Mouse (Mus musculus) left cerebral cortex, adult 8-10 months (tissue): ENCODE measurements around the gene Fmo2. TPM values are rescaled to one million over a fixed set of nuclear protein-coding genes. Genes with fewer than 3 reads are reported as not detected.

Experiments used
- DNase-seq, 2 experiments: peaks; one replicate each; pipeline ENCODE4 v3.0.0; 2022; ENCODE audit warnings: low spot score in 2 of 2
- total RNA-seq, 4 experiments: library from RNA; stranded (reverse); gene quantifications; 2 replicates each; pipeline ENCODE4 v1.2.4; 2022

The Fmo2 gene
- total RNA-seq, 4 experiments from 2014 or later = 4.1 to 10.4 (median 6.6) TPM

DNA sequence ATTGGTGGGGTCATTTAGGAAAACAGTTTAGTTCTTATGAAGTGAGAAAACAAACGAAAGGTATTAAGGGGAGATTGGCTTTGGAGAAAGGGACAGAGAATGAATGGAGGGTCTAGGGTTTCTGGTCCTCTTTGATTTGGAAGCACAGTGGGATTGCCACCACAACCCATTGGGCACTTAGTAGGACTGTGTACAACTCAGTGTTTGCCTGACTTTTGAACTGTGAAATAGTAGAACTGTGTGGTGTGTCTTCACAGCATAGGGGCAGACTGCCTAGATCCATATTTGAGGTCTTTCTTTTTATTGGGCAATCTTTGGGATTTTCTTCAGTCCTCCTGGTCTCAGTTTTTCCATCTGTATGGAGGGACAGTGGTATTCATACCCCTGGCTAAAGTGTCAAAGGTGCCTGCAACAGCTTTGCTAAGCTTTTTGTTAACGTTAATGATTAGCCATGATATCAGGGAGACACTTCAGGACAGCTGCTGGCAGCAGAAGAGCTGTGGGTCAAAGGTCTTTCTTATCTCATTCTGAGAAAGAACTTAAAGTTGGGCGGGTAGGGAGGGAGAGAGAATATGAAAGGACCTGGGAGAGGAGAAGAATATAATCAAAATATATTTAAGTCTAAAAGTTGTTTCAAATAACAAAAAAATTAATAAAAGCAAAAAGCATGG lies 44.6 kb downstream of the Fmo2 start:
- DNase-seq = no peak

DNA sequence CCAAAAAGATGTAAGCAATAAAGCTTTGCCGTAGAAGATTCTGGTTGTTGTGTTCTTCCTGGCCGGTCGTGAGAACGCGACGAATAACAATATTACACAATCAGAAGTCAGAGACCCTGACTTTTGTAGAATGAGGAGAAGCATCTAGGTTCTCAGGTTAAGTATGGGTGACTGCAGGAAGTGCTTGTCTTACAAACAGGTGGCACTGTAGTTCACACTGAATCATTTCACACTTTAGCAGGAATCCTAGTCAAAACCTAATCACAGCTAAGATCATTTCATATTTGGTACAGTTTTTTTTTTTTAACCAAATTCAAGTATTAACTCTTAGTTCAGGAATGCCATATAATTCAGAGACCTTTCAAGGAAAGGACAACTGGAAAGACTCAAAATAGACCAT lies 51.0 kb downstream of the Fmo2 start:
- no peak for DNase-seq

DNA sequence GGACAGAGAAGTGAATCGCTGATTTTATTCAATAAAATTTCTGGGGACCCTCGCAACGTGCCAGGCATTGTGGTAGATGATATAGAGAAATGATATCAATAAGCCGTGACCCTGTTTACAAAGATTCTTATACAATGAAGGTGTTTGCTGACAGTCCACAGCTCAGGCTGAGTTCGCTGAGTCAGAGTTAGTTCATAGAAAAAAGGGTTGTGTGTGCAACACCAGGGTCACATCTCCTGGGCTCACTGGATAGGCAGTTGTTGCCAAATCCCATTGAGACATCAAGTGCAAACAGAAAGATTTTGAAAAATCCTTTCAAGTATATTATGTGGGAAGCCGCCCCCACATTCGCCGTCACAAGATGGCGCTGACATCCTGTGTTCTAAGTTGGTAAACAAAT lies 58.3 kb downstream of the Fmo2 start:
- DNase-seq = no peak

DNA sequence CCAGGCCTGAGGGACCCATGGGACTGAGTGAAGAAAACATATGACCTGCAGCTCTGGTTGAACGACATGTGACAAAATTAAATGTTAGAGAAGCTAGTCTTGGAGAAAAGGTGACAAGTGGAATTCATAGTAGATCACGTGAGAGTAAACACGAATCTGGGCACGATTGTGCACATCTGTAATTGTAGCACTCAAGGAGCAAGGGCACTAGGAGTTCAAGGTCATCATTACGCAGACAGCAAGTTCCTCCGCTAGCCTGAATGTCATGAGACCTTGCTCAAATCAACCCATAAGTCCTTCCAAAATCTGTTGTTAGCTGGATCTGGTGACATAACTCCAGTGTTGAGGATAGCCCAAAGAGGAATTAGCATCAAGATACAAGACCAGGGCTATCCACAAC lies 59.5 kb downstream of the Fmo2 start:
- no peak for DNase-seq

DNA sequence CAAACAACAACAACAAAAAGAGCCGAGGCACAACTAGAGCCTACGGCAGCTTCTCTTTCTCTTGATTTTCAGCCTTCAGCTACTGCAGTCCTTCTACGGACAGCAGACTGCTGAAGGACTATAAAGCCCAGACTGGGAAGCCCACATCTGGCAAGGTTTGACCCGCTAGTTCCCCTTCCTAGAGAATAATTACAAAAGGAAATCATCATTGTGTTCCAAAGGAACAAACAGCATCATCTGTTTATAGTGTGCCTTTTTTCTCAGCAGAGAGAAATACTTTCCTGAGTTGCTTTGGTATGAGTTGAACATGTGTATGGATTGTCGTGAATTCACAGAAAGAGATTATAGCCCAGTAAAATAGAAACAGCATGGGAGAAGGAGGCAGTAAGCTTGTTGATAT lies 64.2 kb downstream of the Fmo2 start:
- DNase-seq = no peak

DNA sequence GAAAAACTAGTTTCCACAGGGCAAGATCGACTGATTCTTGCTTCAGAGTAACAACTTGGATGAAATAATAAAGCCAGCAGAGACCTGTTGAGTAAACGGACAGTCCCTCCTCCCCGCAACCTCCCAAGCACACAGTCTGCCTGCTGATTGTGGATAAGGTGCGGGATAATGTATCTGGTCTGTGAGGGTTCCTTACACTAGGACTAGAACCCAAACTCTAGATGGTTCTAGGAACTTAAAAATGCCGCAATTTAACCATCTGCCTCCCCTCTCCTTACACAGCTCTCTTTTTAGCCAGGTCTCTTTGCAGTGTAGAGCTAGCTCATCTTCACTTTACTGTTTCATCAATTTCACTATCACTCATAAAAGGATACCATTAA lies 66.0 kb downstream of the Fmo2 start:
- DNase-seq = no peak

DNA sequence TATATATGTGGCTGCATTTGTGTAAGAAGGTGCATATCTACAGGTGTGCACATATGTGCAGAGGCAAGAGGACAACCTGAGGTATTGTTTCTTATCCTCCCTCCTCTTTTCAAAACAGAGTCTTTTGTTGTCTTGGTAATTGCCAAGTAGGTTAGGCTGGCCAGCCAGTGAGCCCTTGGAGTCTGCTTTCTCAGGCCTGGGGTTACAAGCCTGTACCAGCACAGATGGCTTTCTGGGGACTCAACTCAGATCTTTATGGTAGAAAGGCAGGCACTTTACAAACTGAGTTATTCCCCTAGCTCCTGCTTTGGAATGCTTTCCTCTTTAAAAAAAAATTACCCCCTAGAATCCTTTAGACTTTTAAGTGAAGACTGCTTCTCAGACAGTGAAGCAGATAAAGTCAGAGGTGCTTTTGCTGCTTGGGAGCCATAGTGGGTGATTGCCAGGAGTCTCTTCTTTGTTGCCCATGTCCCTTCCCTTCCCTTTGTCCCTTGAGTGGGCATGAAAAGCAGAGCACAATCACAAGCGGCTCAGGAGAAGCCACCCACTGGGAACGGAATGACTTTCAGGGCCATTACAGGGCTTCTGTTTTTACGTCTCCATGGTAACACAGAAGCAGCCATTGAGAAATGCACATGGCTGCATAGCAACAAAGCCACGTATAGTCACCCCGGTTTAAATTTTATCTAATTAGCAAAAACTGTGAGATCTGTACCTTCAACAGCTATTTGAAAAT lies 66.5 kb downstream of the Fmo2 start:
- no peak for DNase-seq

Other genes starting within 250 kb of the Fmo2 start
- not detected for gene Myocos, start 240.5 kb downstream of the Fmo2 start, total RNA-seq
- 100 to 1,000 TPM; 168 to 195 (median 183) TPM for gene Prrc2c, start 158.2 kb downstream of the Fmo2 start, total RNA-seq
- under 1 TPM in 1 of 4 experiments, not detected in 3; 0.26 TPM for gene Fmo4, start 84.8 kb downstream of the Fmo2 start, total RNA-seq
- 10 to 100 TPM; 10.2 to 14.4 (median 11.7) TPM for gene Fmo1, start 32.1 kb downstream of the Fmo2 start, total RNA-seq
- gene Fmo6, start 38.8 kb upstream of the Fmo2 start, total RNA-seq = not detected
- not detected for gene Fmo3, start 85.8 kb upstream of the Fmo2 start, total RNA-seq
- gene Mroh9, start 186.9 kb upstream of the Fmo2 start, total RNA-seq = not detected